Mouse (Mus musculus) brain, embryonic 14.5 days (tissue): Measurements from ENCODE around the gene Gm49373.

ENCODE experiments used
- CTCF ChIP-seq: fragments of 200-500 bp; IDR thresholded peaks from 2 replicates; pipeline ENCODE4 v1.5.1; 2012; ENCODE audit warnings: inconsistent platforms, mild to moderate bottlenecking, moderate library complexity, borderline replicate concordance; ENCODE audit not compliant: insufficient read depth, insufficient read length; ENCODE audit errors: extremely low read depth
- POLR2A ChIP-seq: fragments of 200-500 bp; IDR thresholded peaks from 2 replicates; pipeline ENCODE4 v1.6.1; 2012; ENCODE audit warnings: mild to moderate bottlenecking, inconsistent platforms, borderline replicate concordance; ENCODE audit not compliant: poor library complexity, insufficient read depth, insufficient read length, severe bottlenecking; ENCODE audit errors: extremely low read depth

GRCm38 (mm10) chr9:21097793-21098192 is 24.9 kb upstream of the Gm49373 start:
- TF ChIP-seq CTCF: no peak
- TF ChIP-seq POLR2A: no peak
